Mouse (Mus musculus) kidney, embryonic 16.5 days (tissue): ENCODE measurements around the gene Zbtb18. TPM values are rescaled to one million over a fixed set of nuclear protein-coding genes. Genes with fewer than 3 reads are reported as not detected.

Experiments
- ATAC-seq: fragments of 200-750 bp; cut with Nextera tagmentation; 2 replicates; pipeline ENCODE4 v1.8.0; 2017; ENCODE audit warnings: moderate TSS enrichment; ENCODE audit not compliant: low FRiP score, low TSS enrichment
- H3K27ac ChIP-seq: fragments of 300-500 bp; sonication (generic); 2 replicates; pipeline ENCODE4 v1.5.1; 2014; ENCODE audit warnings: low read length
- H3K27me3 ChIP-seq: fragments of 300-500 bp; sonication (generic); 2 replicates; pipeline ENCODE4 v1.6.1; 2014; ENCODE audit warnings: low read length, control low read depth, mixed read lengths; ENCODE audit not compliant: insufficient read depth
- H3K36me3 ChIP-seq: fragments of 300-500 bp; sonication (generic); 2 replicates; pipeline ENCODE4 v1.6.1; 2014; ENCODE audit warnings: low read length, control low read depth, mixed read lengths; ENCODE audit not compliant: insufficient read depth
- H3K4me1 ChIP-seq: fragments of 300-500 bp; sonication (generic); 2 replicates; pipeline ENCODE4 v1.6.1; 2014; ENCODE audit warnings: low read length, control low read depth, mixed read lengths; ENCODE audit not compliant: insufficient read depth
- H3K4me2 ChIP-seq: fragments of 300-500 bp; sonication (generic); replicated peaks from 2 replicates; pipeline ENCODE4 v1.6.1; 2014; ENCODE audit warnings: low read depth, low read length
- H3K4me3 ChIP-seq: fragments of 300-500 bp; sonication (generic); 2 replicates; pipeline ENCODE4 v1.5.1; 2014; ENCODE audit warnings: mild to moderate bottlenecking, low read length
- H3K9ac ChIP-seq: fragments of 300-500 bp; sonication (generic); replicated peaks from 2 replicates; pipeline ENCODE4 v1.6.1; 2014; ENCODE audit warnings: low read length
- H3K9me3 ChIP-seq: fragments of 300-500 bp; sonication (generic); 2 replicates; pipeline ENCODE4 v1.6.1; 2016; ENCODE audit warnings: low read length, control low read depth
- WGBS: fragments of 180-500 bp; shearing (Covaris S2); extraction: QIAGEN DNeasy Blood & Tissue Kit; methylation state at CpG from one replicate; pipeline ENCODE4 v1.1.7; 2014; 5-methylcytosine and 5-hydroxymethylcytosine counted together
- polyA plus RNA-seq: library from polyadenylated mRNA; unstranded; fragments of >200 nt; fragmentation: Nextera tagmentation; extraction: Ambion mirVana; gene quantifications from 2 replicates; pipeline ENCODE4 v1.2.1, GENCODE M21; 2015

The Zbtb18 gene
- polyA plus RNA-seq, 1 experiment from 2014 or later = 1.4 TPM

GRCm38 (mm10) chr1:177494306-177494705 is 52.2 kb downstream of the Zbtb18 start:
- Histone ChIP-seq H3K36me3 (no peaks in the 10 kb centered on the region), H3K4me1 (0 out of 2 replicates have a peak, but pooled peaks cover 3% of the 10 kb centered on the region), H3K27me3 (no peaks in the 10 kb centered on the region), H3K4me2 (no peak overlapping the region), H3K27ac (no peak overlapping the region), H3K4me3 (no peak overlapping the region), H3K9ac (no peak overlapping the region), H3K9me3 (no peaks in the 10 kb centered on the region)
- 85% methylated on average over 8 of the region's 8 CpGs for WGBS
- ATAC-seq = no peak

- Histone ChIP-seq H3K27ac (no peak overlapping the region), H3K36me3 (no peaks in the 10 kb centered on the region), H3K9ac (no peak overlapping the region), H3K4me3 (peak overlapping the region; percentile 5; the same call in 1 of the 2 replicates), H3K4me1 (0 out of 2 replicates have a peak, but pooled peaks cover 3% of the 10 kb centered on the region), H3K9me3 (no peaks in the 10 kb centered on the region), H3K27me3 (no peaks in the 10 kb centered on the region), H3K4me2 (peak overlapping the region; percentile 28)
- WGBS = 13% methylated on average over 9 of the region's 9 CpGs
- peak; percentile 39; the same call in 1 of the 2 replicates for ATAC-seq
These were observed 52.9 kb downstream of the Zbtb18 start for GRCm38 (mm10) chr1:177494913-177495542.

Other genes with a start within 250 kb of the Zbtb18 start
- 4.4 and 5.0 TPM in 2 replicates for gene Akt3, start 184.1 kb upstream of the Zbtb18 start, polyA plus RNA-seq